Mouse (Mus musculus) kidney, postnatal 0 days (tissue): ENCODE measurements around the gene Tle4. TPM values are rescaled to one million over a fixed set of nuclear protein-coding genes. Genes with fewer than 3 reads are reported as not detected.

Experiments
- ATAC-seq: fragments of 200-750 bp; cut with Nextera tagmentation; replicated peaks from 2 replicates; pipeline ENCODE4 v1.8.0; 2017; ENCODE audit warnings: low read depth, moderate number of reproducible peaks, moderate TSS enrichment, moderate library complexity; ENCODE audit not compliant: low FRiP score
- DNase-seq: peaks from one replicate; pipeline ENCODE4 v3.0.0-alpha.2; 2016; ENCODE audit warnings: low spot score
- H3K27ac ChIP-seq: fragments of 300-500 bp; sonication (generic); 2 replicates; pipeline ENCODE4 v1.5.1; 2014; ENCODE audit warnings: mild to moderate bottlenecking
- H3K27me3 ChIP-seq: fragments of 300-500 bp; sonication (generic); 2 replicates; pipeline ENCODE4 v1.6.1; 2014; ENCODE audit warnings: low read length, mixed read lengths; ENCODE audit not compliant: insufficient read depth
- H3K36me3 ChIP-seq: fragments of 300-500 bp; sonication (generic); 2 replicates; pipeline ENCODE4 v1.6.1; 2014; ENCODE audit warnings: low read length, mixed read lengths; ENCODE audit not compliant: insufficient read depth
- H3K4me1 ChIP-seq: fragments of 300-500 bp; sonication (generic); replicated peaks from 2 replicates; pipeline ENCODE4 v1.6.1; 2014; ENCODE audit warnings: antibody characterized with exemption, low read length, mixed read lengths; ENCODE audit not compliant: insufficient read depth
- H3K4me2 ChIP-seq: fragments of 300-500 bp; sonication (generic); 2 replicates; pipeline ENCODE4 v1.6.1; 2014; ENCODE audit warnings: mild to moderate bottlenecking, low read length, moderate library complexity, mixed read lengths
- H3K4me3 ChIP-seq: fragments of 300-500 bp; sonication (generic); replicated peaks from 2 replicates; pipeline ENCODE4 v1.5.1; 2014; ENCODE audit warnings: low read depth, low read length
- H3K9ac ChIP-seq: fragments of 300-500 bp; sonication (generic); 2 replicates; pipeline ENCODE4 v1.6.1; 2014; ENCODE audit warnings: low read depth, low read length
- H3K9me3 ChIP-seq: fragments of 300-500 bp; sonication (generic); replicated peaks from 2 replicates; pipeline ENCODE4 v1.6.1; 2016; ENCODE audit warnings: low read length, inconsistent platforms, mixed read lengths
- CTCF ChIP-seq: IDR thresholded peaks from 2 replicates; pipeline ENCODE4 v1.5.1; 2016; ENCODE audit warnings: antibody characterized with exemption, low read depth, mild to moderate bottlenecking, moderate library complexity
- WGBS: fragments of 180-500 bp; shearing (Covaris S2); extraction: QIAGEN DNeasy Blood & Tissue Kit; methylation state at CpG from one replicate; pipeline ENCODE4 v1.1.7; 2014; 5-methylcytosine and 5-hydroxymethylcytosine counted together
- polyA plus RNA-seq: library from polyadenylated mRNA; unstranded; fragments of >200 nt; fragmentation: Nextera tagmentation; extraction: Ambion mirVana; gene quantifications from 2 replicates; pipeline ENCODE4 v1.2.1, GENCODE M21; 2015

Tle4 gene
- polyA plus RNA-seq, 1 experiment from 2014 or later: 12.8 TPM

GRCm38 (mm10) chr19:14599851-14600251, 2.0 kb upstream of the Tle4 start:
- peaks cover 5% of the 10 kb centered on the region for H3K4me1 ChIP-seq
- H3K27ac ChIP-seq: no peak overlapping the region
- H3K9me3 ChIP-seq: no peaks in the 10 kb centered on the region
- H3K36me3 ChIP-seq: no peaks in the 10 kb centered on the region
- TF ChIP-seq CTCF: no peak
- no peak overlapping the region for H3K4me3 ChIP-seq
- DNase-seq (no peak), ATAC-seq (no peak)
- no peak overlapping the region for H3K9ac ChIP-seq
- no peak overlapping the region for H3K4me2 ChIP-seq
- H3K27me3 ChIP-seq: no peaks in the 10 kb centered on the region
- WGBS: 63% methylated on average over 8 of the region's 8 CpGs

- WGBS: under 1% methylated on average over 46 of the region's 46 CpGs
- peak; percentile 34 for ATAC-seq
Observed at GRCm38 (mm10) chr19:14598690-14599288, 938 bp upstream of the Tle4 start.

GRCm38 (mm10) chr19:14596941-14597916, 622 bp downstream of the Tle4 start:
- Histone ChIP-seq H3K27me3 (no peaks in the 10 kb centered on the region), H3K27ac (peak overlapping the region; percentile 92), H3K9ac (peak overlapping the region; percentile 97), H3K4me2 (peak overlapping the region; percentile 76), H3K36me3 (no peaks in the 10 kb centered on the region), H3K9me3 (no peaks in the 10 kb centered on the region), H3K4me1 (peaks cover 5% of the 10 kb centered on the region), H3K4me3 (peak overlapping the region; percentile 97)
- ATAC-seq (no peak), DNase-seq (peak; percentile 84)
- WGBS: under 1% methylated on average over 99 of the region's 120 CpGs
- TF ChIP-seq CTCF: no peak

More at GRCm38 (mm10) chr19:14598690-14599288, 938 bp upstream of the Tle4 start:
- Histone ChIP-seq H3K36me3 (no peaks in the 10 kb centered on the region), H3K27me3 (no peaks in the 10 kb centered on the region), H3K27ac (peak overlapping the region; percentile 82), H3K4me2 (peak overlapping the region; percentile 76), H3K9ac (peak overlapping the region; percentile 67), H3K4me1 (peaks cover 5% of the 10 kb centered on the region), H3K9me3 (no peaks in the 10 kb centered on the region), H3K4me3 (peak overlapping the region; percentile 97)
- DNase-seq: peak; percentile 61
- TF ChIP-seq CTCF: no peak

DNA sequence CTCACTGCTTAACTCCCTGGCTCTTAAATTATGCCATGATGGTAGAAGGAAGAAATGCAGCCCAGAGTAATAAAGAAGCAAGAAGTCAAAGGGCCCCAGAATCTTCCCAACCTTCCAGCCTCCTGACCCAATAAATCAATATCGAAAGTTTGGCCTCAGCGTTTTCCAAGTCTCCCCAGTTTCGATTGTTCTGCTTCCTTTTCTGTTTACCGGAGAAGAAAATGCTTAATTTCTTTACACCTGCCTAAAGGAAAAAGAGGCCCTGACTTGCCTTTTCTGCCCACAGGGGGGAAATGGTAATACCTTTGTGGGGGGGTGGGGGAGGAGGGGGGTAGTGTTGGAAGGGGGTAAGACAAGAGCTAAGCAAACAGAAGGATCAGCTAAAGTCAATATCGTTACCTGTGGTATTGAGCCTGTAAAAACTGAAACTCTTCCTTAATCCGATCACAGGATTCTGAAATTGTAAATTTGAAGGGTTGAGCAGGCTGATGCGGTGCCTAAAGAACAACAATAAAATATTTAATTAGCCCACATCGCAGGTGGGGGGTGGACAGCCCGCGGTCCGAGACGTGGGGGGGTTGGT, 1.4 kb downstream of the Tle4 start:
- WGBS: 1% methylated on average over 12 of the region's 12 CpGs
- peak; percentile 42 for DNase-seq
- H3K9me3 ChIP-seq: no peaks in the 10 kb centered on the region

GRCm38 (mm10) chr19:14595390-14595997, 2.4 kb downstream of the Tle4 start:
- no peak for TF ChIP-seq CTCF
- H3K27ac ChIP-seq: no peak overlapping the region
- H3K9me3 ChIP-seq: no peaks in the 10 kb centered on the region
- H3K36me3 ChIP-seq: no peaks in the 10 kb centered on the region
- DNase-seq: peak; percentile 49
- H3K27me3 ChIP-seq: no peaks in the 10 kb centered on the region
- H3K4me1 ChIP-seq: peaks cover 5% of the 10 kb centered on the region
- no peak overlapping the region for H3K9ac ChIP-seq
- H3K4me3 ChIP-seq: peak overlapping the region; percentile 97
- 20% methylated on average over 11 of the region's 11 CpGs for WGBS
- H3K4me2 ChIP-seq: peak overlapping the region; percentile 76
- no peak for ATAC-seq

More for the DNA sequence above, 1.4 kb downstream of the Tle4 start:
- peak overlapping the region; percentile 92 for H3K27ac ChIP-seq
- peaks cover 5% of the 10 kb centered on the region for H3K4me1 ChIP-seq
- H3K27me3 ChIP-seq: no peaks in the 10 kb centered on the region
- H3K36me3 ChIP-seq: no peaks in the 10 kb centered on the region
- no peak for TF ChIP-seq CTCF
- peak overlapping the region; percentile 97 for H3K9ac ChIP-seq
- peak overlapping the region; percentile 76 for H3K4me2 ChIP-seq
- H3K4me3 ChIP-seq: peak overlapping the region; percentile 97
- no peak for ATAC-seq

DNA sequence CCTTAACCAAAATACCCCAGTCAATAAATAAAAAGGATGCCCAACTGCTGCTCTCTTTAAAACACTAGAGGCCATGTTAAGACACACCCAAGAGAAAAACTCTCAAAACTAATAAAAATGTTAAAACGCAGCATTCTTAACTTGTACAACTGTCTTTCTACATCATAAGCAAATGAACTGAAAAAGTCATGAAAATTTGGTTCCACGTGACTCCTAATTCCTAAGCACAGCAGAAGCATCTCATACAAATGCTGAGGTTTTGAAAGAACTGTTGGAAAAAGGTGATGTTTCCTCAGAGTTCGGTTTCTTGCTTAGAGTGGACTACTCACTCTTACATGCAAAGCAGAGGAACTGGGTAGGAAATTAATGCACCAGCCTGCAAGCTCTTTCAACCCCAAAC, 3.3 kb downstream of the Tle4 start:
- Histone ChIP-seq H3K36me3 (no peaks in the 10 kb centered on the region), H3K4me1 (peaks cover 7% of the 10 kb centered on the region), H3K27me3 (no peaks in the 10 kb centered on the region), H3K4me3 (no peak overlapping the region), H3K9ac (no peak overlapping the region), H3K4me2 (peak overlapping the region; percentile 76), H3K9me3 (no peaks in the 10 kb centered on the region), H3K27ac (no peak overlapping the region)
- 65% methylated on average over 3 of the region's 3 CpGs for WGBS
- DNase-seq: no peak
- no peak for TF ChIP-seq CTCF
- ATAC-seq: no peak
